Comparison of ENCODE assay signal across 15 mouse cellular contexts in the genomic region with DNA sequence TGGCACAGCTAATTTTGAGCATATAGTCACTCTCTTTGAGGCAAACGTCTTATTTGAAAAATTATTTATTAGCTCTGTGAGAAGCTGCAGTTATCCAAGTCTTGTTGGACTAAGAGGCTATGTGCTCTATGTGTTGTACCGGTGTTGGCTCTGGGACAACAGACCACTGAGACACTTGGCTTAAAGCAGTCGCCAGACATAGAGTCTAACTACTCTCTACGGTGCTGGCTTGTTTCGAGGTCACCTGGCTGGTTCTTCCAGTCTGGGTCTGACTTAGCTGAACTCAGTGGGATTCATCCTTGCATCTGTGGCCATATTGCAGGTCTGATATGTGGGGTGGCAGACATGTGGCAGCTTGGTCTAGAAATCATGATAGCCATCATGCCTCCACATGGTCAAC.
DNase-seq lines count a peak whose midpoint lies in the region.
"Had no signal": no experiment of that assay in that cellular context is flagged by ENCODE, and none has a peak within 500 bp of the region (broad histone marks: within the 10 kb centered on the region; RNA-seq: fewer than 3 reads in every experiment).

No protein-coding gene starts in this region.

- DNase-seq in cerebellum, postnatal 10 days: peak; percentile 83 to 89
- DNase-seq in cerebellum, adult 11-12 months: no peak
- DNase-seq in cerebellum, postnatal 14 days: peak; percentile 77 to 80
- no peak for DNase-seq in cerebellum, postnatal 36 days
- DNase-seq in heart, adult 11 months: peak; percentile 51
- DNase-seq in heart, adult 18-20 months: no peak
- DNase-seq: adrenal gland, adult 2 months; adrenal gland, adult 8-10 months; adrenal gland, postnatal 10 days; adrenal gland, postnatal 14 days; adrenal gland, postnatal 25 days; adrenal gland, postnatal 36 days; B cell, adult 2 months; cerebellum, adult 11 months; cerebellum, adult 18-20 months had no signal

Comparison
In these comparisons a context has a peak if more than half of its experiments do, and no peak if none do; other contexts are left out.
1. DNase-seq: peak in cerebellum, postnatal 10 days (2 of 2), cerebellum, postnatal 14 days (2 of 2) and heart, adult 11 months (single experiment); none in cerebellum, adult 11-12 months (single experiment), cerebellum, postnatal 36 days (0 of 2) and heart, adult 18-20 months (0 of 2).